Mouse (Mus musculus) gonadal fat pad, adult 2 months (tissue): Measurements from ENCODE around the gene Tenm2. TPM values are rescaled to one million over a fixed set of nuclear protein-coding genes. Genes with fewer than 3 reads are reported as not detected.

ENCODE experiments used
- DNase-seq: peaks from one replicate; pipeline ENCODE4 v3.0.0-alpha.2; 2012; ENCODE audit warnings: low read depth
- polyA plus RNA-seq: library from polyadenylated mRNA; depleted of rRNA; stranded (reverse); fragments of >200 nt; gene quantifications from 2 replicates; pipeline ENCODE4 v1.2.3, GENCODE M21; 2012

The Tenm2 gene
- polyA plus RNA-seq, 1 experiment: 1.7 TPM

DNA sequence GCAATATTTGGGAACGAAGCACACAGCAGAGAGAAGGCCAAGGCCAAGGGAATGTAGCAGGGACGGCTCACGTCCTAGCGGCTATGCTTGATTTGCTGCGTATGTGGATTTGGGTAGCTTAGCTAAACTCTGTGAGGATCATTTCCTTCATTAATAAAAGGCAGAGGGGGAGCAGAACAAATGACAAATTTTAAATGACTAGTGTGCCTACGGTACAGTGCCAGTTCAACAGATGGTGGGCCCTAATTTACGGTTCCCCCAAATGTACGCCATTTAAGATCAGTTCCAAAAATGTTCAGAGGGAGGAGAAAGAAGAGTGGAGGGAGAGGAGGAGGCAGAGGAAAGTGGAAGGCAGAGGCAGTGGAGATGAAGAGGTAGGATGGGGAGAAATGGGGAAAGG, 873.2 kb downstream of the Tenm2 start:
- no peak for DNase-seq

DNA sequence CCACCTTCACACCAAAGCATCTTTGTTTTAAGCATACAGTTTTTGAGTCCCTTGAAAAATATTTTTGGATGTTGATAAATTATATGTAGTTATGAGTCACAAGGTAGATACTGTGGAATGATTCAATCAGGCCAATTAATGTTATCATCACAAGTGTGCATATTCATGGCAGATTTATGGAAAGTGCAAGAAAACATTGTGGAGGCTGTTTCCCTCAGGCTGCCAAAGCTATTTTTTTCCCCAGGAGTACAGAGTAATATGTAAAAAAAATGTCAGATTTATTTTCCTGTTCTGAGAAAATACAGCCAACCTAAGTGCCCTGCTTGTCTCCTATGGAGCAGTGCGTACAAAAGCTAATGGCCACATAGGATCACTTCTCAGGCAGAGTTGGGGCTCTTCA, 882.5 kb downstream of the Tenm2 start:
- no peak for DNase-seq

DNA sequence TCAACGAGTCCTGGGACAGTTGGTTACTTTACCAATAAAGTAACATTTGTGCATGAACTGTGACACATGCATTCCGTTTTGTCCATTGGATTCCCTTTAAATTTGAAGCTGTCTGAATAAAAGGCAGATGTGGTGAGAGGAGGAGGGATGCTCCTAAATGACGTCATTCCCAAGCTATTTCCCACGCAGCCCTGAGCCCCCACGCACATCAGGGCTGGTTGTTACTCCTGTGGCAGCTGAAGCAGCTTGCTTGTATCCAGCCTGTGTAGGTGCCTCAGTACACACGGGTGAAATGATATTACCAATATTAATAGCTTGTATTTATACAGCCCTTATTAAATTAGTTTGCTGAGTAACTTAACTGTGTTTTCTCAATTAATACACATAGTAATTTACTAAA, 884.0 kb downstream of the Tenm2 start:
- DNase-seq: no peak

DNA sequence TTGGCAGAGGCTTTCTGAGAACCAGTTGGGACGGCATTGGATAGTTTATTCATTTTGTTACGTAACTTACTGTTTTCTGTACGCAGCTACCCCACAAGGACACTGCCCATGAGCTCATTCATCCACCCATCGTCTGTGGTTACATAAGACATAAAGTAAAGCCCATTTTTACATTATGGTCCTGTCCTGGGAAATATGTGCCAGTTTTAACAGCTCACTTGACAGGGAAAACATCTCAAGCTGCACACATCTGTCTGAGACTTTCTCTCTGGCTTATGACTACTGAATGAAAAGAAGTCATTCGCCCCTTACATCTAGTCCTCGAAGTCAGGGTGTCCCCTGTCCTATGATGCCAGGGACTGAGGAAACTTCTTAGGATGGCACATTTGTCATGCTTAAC, 884.4 kb downstream of the Tenm2 start:
- no peak for DNase-seq

DNA sequence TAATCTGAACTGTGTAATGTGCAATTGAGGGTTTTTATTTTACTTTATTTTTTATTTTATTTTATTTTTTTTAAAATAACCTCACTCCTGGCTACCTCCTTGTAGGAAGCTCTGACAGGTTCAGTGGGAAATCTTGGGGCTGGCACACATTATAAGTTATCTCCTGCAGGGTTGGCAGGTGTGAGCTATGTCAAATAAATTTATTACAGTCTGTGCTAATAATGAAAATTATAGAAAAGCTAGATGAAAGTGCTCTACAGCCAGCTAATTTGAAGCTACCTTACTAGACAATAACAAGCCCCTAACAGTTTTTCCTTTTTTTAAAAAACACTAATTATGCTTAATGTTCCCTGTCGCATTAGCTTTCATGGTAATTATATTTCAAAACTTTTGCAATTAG, 885.5 kb downstream of the Tenm2 start:
- DNase-seq: no peak

DNA sequence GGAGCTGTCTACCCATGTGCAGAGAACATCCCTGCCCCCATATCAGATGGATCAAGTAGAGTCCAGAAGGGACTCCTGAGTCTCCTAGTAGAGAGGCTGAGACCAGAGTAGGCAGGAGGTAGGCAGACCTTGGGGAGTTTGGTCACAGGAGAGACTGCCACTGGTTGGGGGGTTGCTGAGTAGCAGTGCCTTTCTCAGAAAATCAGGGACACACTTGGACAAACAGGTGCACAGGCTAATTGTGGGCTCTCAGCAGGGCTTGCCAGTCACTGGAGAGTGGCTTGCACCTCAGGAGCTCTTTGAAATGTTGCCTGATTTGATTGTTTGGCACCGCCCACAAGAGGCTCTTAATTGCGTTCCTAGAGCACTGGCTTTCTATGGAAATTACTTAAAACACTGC, 885.9 kb downstream of the Tenm2 start:
- no peak for DNase-seq

DNA sequence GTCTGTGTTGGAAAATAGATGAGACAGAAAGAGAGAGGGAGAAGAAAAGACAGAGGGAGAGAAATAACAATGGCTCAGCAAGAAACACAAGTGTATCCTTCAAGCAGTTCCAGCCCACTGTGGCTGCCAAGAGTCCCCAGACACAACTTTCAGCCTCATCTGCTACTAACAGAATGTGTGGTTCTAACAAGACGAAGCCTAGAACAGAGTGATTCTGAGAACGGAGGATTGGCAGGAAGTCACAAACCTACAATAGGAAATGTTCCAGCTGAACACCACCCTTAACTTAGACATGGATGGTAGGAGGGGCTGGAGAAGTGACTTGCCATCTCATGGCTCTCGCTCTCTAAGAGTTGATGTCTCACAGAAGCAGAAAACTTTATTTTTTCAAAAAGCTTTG, 894.0 kb downstream of the Tenm2 start:
- DNase-seq: no peak

DNA sequence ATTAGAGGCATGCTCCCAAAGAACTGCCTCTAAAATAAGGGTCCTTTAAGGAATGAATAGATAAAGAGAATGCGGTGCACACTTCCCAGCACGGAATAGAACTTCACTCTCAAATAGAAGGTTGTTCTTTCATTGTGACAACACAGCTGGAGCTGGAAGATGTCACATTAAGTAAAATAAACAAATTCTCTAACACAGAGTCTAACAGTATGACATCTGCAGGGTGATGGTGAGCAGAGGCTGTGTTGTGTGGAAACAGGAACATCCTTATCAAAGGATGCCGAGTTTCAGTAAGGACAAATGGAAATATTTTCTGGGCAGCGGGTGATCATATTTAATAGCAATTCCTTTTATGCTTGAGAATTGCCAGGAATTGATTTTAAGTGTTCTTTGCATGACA, 897.3 kb downstream of the Tenm2 start:
- DNase-seq: no peak

DNA sequence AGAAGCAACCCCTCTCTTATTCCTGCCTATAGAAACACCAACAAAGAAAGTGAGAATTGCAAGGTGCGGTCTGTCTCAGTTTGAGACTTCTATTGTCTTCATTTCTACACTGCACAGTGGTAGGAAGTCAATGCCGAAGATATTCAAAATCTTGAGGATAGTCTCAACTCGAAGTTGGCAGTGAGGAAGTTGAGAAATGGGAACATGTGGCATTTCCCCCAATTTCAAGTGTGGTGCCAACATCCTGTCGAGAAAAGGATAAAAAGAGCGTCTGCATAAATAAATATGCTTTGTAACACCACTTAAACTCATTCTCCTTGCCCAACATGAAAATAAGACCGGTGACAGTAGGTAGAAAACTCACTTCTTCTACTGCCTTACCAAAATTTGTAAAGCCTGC, 898.7 kb downstream of the Tenm2 start:
- DNase-seq: no peak

DNA sequence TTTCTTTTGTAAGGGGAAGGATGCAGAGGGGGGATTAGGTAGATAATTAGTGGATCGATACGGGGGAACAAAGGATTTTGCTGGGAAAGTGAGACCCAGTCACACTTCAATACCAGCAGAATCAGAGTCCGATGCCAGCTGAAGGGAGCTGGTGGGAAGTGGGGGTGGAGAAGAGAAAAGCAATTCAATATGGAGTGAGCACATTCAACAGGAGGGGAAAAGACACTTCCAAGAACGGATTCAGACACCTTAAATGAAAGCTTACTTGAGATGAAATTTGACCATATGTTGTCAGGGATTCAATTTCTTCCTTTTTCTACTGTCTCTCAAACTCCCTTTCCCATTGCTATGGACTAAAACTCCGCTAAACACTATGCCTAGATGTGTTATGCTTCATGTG, 900.6 kb downstream of the Tenm2 start:
- no peak for DNase-seq

DNA sequence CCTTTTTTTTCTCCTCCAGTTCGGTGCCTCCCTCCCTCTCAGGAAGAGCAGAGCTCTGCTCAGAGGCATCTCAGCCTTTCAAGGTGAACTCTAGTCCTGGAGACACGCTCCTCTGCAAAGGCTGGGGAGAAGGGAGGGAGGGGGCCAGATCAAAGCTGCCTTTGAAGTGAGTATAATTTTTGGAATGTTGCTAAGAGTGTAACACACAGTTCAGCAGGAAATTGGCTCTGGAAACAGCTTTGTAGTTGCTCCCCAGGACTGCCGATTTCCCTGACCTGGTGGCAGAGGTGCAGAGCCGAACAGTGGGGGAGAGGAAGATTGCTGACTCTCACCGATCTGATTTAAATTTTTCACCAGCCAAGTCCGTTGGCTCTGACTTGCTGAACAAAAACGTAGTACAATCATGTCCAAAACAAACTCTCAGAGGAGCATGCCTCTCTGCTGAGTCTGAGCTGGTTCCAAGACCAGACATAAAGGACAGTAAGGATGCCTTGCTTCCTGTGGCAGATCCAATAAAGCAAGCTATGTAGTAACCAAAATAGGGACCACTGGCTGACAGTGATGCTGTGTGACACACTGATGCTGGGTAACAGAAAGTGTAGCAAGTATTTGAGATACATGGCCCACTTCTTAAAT, 901.5 kb downstream of the Tenm2 start:
- no peak for DNase-seq

DNA sequence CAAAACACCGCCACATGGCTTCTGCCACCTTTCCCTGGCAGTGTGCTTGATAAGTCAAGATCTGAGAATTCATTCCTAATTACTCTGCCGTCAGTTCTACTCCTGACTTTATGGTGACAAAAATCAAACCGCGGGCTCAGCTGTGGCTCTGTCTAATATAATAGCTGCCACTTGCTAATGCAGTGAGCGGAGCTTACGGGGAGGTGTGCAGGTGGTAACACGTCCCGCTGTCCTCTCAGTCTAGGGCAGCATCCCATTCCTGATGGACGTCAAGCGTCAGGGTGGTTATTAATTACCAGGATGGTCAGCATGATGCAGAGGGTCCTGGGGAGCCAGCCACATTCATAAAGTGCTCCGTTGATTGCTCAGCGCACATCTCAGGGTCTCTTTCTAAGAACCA, 903.5 kb downstream of the Tenm2 start:
- no peak for DNase-seq

DNA sequence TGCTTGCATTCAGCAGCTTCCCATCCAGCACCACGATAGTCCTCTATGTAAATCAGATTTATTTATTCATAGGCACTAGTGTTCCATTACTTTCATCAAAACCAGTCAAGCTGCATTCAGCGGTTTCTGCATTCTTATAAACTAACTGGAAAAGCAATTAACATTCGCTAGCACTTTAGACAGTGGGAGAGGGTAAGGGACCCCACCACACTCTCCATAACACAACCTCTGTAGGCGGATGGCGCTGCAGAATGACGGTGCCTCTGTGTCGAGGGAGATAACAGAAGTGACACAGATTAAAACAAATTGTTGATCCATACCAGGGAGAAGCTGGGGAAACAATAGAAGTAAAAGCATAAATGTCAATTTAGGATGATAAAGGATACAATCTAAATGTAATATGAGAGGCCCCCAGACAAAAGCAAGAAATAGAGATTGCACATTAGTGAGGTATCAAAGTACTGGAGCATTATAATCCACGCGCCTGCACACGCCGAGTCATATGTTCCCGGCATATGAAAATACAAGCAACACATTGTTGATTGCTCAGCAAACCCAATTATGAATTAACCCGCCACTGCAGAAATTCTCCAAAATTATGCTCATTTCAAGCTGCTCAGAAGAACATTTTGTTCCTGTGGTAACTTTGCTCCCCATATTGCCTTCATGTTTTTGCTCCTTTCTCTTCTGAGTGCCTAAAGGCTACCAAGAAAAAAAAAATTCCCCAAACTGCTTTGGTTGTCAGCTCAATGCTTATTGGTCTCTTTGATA, 904.2 kb downstream of the Tenm2 start:
- no peak for DNase-seq

DNA sequence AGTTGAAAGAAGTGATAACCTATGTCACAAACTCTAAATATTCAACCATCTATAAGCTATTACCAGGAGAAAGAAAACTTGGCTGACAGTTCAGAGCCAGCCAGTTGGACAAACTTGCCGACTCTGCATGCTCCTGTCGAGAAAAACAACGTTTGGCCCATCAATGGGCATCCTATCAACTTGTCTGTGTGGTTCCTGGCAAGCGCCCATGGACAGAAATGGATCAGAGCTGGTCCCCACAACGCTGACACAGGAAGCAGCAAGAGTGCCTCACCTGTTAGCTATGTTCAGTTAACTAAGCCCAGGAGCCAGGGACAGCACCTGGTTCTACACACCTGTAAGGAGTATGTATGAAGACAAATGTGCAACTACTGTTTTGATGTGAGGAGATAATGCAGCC, 908.5 kb downstream of the Tenm2 start:
- DNase-seq: no peak

DNA sequence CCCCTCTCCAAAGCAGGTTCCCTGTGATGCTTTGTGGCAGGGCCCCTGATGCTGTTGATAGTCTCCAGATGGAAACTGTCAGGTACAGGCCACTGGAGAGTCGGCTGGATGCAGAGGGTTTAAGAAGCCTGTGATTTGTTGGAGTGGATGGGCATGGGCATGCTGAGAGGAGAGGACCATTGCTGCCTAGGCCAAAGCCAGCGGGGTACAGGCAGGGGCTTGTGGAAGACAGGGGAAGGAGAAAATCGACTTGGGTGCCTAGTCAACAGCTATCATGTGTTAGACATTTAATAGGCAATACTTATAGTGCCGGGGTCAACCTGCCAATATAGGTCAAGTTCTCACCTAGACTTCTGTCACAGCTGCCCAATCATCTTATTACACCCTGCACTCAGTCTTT, 926.4 kb downstream of the Tenm2 start:
- no peak for DNase-seq

DNA sequence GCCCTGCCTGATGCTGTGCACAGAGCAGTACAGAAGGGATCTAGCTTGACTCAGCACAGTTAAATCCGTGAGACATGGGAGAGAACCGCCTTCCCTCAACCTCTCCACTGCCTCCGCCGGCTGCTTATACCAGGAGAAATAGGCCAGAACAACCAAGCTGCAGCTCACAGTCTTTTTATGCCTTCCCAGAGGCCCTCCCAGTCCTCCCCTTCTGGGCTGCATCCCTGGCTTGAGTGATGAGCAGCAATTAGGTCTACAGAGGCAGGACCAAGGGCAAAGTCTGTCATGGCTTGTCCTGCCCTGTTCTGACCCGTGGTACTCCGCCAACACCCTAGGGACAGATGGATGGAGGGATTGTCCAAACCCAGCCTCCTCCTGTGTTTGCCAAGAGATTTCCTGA, 928.5 kb downstream of the Tenm2 start:
- DNase-seq: no peak

DNA sequence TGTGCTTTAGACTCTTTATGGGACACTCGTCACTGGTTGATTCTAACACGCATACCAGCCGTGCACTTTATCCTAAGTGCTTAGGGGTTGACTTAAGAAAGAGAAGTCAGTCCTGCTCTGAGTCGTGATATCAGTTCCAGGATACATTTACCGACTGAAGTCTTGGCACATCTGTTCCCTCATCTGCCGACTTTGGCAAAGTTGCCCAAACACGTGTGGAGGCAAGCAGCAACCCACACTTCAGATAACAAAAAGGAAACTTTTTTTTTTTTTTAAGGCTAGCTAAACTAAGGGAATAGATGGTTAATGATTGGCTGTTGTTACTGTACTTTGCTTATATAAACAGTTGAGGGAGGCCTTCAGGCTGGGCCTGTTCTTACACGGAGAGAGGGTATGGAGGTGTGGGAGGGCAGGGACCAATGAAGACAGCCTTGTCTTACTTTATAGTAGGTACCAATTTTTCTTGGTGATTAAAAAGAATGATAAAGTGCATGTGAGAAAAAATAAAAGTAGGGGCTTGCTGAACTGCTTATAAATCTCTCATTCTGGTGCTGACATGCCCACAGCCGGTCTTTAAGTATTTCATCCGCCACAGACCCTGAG, 930.3 kb downstream of the Tenm2 start:
- no peak for DNase-seq

DNA sequence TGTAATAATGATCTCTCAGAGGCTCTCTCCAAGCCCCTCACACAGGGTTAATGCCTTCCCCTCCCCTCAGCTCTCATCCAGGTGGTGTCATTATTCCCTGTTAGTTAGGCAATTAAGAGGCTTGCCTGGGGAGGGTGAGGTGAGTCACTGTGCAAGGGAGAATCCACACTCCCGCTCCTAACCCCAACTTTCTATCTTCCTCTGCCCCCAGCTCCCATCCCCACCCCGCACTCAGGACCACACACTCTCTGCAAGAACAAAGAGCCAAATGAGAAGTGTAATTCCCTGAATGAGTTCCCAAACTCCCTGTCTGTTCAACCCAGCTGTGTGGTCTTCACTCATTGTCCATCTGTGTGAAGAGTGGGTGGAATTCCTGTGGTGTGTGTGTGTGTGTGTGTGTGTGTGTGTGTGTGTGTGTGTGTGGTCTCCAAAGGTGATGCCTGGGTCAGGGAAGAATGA, 932.8 kb downstream of the Tenm2 start:
- no peak for DNase-seq

DNA sequence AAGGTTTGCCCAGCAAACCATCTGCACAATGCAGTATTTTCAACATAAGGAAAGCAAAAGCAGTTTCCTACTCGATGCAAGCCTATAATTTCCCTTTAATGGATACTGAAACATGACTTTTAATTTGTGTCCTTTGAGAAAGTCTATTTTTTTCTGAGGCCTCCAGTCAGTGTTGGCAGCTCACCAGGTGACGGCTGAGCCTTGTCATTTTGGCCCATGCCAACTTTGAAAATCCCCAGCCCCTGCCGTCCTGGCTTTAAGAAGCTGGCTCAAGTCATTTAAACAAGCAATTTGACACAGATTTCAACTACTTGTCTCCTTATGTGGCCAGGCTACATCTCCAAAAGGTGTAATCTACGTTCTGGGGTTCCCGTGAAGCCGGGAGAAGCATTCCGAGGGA, 933.7 kb downstream of the Tenm2 start:
- no peak for DNase-seq

DNA sequence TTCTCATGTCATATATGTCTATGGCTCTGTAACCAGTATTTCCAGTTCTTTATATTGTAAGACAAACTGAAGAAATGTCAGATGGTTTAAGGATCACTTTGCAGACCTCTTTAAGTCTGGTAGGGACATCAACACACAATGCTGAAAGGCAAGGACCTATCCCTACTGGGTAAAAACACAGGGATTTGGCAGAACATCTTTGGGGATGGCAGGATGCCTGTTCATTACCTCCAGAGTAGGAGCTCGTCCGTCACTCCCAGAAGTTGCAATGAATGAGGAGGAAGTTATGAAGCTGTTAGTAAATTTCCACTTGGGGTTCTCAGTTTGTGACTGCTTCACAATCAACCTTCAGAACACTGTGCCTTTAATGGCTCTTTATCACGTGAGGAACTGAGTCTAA, 939.2 kb downstream of the Tenm2 start:
- no peak for DNase-seq

DNA sequence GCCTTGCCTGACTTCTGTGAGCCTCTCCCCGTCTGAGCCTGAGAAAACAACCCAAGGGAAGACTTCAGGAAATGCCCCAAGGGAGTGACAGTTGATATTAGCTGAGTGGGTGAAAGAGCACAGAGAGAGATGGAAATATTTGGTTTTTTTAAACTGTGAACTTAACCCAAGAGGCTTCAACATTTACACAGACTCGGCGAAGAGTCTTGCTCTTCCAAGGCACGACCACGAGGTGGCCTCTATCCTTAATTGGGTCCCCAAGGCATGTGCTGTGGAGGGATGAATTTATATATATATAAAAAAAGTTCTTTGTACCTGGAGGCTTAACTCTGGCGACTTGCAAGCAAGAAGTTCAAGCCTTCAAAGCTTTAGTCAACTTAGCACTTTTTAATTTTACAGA, 943.6 kb downstream of the Tenm2 start:
- no peak for DNase-seq

DNA sequence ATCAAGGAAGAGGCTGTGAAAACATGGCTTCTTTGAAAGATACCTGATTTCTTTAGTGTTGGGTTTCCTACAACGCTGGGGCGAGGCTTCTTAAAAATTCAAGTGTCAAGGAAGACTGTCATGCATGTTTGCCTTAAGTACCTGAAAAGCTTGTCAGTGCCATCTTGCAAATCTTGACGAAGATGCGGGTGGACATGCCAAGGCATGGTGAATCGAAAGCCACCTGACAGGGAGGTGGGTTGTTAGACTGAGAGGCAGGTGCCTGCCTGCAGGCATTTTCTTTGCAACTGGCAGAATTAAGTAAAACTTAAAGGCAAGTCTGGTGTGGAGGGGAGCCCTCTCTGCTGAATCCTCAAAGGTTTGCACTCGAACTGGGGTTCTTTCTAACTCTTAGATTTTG, 949.5 kb downstream of the Tenm2 start:
- DNase-seq: no peak

DNA sequence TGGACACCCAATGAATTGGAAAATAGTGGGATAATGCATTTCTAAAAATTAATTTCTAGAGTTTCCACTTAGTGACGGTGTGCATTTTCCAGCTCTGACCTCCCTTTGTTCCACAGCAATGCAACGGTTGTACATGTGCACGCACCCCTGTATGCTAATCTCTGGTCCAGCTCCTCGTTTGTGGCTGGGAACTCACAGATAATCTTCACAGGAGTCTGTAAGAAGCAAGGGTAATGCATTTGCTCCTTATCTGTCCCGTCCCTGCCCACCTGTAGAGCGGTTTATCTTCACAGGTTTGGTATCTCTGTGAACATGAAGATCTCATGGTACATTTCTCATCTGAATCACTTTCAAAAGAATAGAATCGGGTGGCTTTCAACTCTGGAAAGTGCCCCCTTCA, 955.2 kb downstream of the Tenm2 start:
- no peak for DNase-seq

DNA sequence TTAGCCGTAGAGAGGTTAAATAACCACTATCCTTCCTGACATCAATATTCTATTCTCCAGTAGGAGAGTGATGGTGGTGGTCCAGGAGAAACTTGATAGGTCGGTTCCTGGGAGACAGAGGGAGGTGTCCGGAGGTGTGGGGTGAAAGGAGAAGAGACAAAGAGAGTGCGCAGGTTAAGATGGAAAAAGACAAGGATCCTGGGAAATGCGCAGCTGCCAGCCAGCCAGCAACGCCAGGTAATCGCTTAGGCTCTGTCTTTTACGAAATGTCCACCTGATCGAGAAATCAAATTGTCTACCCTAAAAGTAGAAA, 957.9 kb downstream of the Tenm2 start:
- no peak for DNase-seq
